Mouse (Mus musculus) retina, embryonic 14.5 days (tissue): ENCODE measurements at regions not wholly inside any gene's neighbourhood (a gene's known extent, or its start where the extent isn't known, plus 50 kb on each side); places are given as distances from the start of the nearest gene placed in this dataset.

Experiments
- DNase-seq: peaks from one replicate; pipeline ENCODE4 v3.0.0-alpha.2; 2015; ENCODE audit warnings: low spot score

DNA sequence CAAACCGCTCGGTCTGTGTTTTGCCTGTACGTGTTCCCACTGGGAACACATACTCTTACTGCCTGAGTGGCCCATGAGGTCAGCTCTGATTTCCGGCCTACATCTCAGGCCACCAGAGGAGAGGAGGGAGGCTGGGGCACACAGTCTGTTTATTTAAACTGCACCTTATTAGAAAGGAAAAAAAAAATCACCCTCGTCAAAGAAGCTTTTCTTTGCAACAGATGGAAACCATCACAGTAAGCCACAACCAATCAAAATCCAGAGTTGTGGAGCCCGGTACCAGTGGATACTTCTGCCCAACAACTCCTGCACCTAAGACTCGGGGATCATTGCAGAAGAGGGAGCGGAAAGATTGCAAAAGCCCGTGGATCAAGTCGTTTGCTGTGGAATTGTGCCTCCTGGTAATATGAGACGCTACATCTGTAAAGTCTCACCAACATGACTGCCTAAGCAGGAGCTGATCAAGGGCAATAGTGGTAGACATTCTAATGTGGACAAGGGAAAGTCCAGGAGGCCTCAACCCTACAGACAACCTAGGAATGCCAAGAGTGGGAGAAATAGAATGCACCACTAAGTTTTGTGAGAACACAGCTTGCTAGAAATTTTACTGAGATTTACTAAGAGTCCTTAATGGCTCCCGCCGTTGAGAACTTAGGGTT is 60.5 kb downstream of the Uqcrfs1 start:
- DNase-seq: no peak

DNA sequence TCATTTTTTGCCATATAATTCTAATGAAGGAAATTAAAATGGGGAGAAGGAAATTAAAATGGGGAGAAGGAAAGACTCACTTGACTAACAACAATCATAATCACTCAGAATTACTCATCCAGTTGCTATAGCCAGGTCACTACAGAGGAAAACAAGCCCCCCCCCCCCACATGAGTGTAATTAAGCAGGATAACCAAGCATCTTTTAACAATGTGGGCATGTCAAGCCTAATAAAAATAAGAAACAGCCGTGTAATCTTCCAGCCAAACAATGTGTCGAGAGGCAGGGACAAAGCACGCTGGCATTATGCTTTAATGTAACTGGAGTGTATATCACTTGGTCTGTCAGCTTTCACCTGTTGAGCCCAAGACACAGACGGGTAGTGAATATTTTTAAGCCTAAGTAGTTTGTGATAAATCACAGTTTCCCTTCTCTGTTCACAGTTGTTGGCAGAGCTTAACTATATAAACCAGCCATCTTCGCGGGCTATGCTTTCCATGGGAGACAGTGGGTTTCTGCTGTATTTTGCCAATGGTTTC is 66.0 kb downstream of the Uqcrfs1 start:
- DNase-seq: peak; percentile 81

DNA sequence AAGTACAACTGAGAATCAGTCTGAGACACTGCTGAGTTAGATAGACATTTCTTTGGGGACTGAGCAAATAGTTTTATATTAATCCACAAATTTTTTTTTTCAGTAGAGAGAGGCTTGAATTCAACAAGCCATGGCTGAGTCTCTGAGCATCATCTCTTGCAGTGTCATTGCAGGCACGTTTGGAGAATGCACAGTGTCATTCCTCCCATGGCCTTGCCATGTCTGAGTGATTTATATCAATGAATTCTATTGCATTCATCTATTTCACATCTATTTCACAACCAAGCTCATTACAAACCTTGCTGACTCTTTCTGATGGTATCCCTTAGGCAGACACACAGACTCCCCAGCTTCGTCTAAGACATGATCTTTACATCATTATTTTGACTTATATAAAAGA is 66.6 kb downstream of the Uqcrfs1 start:
- no peak for DNase-seq

DNA sequence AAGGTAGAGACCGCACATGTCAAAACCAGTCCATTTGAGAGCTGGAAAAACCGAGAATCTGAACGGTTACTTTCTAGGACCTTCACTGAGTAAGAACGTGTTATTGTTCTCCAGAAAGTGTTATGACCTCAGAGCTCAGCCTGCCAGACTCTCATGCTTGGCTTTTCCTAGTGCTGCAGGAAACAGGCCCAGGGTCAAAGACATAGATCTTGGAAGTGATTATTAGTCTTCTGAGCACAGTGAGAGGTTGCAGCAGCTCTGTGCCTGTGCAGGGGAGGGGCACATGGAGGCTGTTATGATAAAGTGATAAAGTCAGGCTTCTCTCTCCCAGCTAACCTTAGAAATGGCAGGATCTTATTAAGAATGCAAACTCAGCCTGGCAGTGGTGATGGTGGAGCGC is 73.9 kb downstream of the Uqcrfs1 start:
- DNase-seq: no peak

DNA sequence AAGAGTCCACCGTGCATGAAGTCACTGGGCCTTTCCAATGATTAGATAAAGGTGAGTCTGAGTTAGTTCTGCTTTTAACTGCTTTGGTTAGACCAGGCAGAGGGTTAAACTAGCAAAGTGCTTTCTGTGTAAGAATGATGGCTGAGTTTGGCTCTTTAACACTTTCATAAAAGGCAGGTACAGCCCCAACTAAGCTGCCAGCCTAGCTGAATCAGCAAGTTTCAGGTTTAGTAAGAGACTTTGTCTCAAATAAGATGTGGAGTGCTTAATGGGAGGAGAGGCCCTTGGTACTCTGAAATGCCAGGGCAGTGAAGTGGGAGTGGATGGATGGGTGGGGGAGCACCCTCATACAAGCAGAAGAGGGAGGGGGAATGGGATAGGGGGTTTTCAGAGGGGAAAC is 78.1 kb downstream of the Uqcrfs1 start:
- DNase-seq: no peak

DNA sequence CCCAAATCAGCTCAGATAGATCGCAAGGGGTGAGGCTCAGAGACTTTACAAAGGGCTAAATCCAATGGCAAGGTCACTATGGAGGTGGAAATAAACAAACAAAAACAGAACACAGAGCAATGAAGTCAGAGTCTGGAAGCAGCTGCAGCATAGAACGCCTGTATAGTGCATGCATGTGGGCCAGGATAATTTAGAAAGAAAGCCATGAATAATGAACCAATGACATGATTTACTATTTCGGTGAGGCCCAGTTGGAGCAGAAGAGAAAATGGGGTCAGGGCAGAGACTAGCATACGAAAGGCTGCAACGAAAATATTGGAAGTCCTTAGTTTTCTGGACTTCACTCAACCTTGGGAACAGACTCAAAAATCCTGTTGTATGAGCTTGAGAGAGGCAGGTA is 79.7 kb downstream of the Uqcrfs1 start:
- no peak for DNase-seq

DNA sequence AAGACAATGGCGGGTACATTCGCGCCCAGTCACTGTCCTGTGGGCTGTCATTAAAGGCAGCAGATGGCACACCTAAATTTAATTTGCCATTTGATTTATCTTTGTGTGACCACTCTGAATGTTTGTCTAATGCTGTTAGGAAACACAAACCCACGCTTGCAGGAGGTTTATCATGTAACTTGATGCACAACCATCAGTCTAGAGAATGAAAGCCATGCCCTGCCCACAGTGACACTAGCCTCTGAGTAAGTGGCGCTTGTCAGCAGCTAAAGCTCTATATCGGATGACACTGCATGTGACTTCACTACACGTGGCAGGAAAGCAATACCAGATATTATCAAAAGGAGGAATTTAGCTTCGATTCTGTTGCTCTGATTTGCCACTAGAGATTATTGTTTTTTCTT is 89.9 kb downstream of the Uqcrfs1 start:
- no peak for DNase-seq

DNA sequence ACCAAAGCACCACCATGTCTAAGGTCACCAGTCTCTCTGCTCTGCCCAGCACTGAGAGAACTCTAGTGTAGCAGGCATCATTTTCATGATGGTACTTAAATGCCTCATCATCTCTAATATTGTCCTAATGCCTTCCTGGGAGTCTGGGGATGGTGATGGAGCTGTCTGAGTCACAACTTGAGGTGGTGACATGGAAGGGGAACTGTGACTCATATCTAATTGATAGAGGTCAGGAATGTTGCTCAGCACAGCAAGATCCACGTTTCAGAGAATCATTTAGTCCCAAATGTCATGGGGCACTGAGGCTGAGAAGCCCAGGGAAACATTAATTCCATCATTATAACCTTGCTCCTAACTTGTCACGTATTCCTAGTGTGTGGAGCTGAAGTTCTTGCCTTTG is 93.0 kb downstream of the Uqcrfs1 start:
- no peak for DNase-seq

DNA sequence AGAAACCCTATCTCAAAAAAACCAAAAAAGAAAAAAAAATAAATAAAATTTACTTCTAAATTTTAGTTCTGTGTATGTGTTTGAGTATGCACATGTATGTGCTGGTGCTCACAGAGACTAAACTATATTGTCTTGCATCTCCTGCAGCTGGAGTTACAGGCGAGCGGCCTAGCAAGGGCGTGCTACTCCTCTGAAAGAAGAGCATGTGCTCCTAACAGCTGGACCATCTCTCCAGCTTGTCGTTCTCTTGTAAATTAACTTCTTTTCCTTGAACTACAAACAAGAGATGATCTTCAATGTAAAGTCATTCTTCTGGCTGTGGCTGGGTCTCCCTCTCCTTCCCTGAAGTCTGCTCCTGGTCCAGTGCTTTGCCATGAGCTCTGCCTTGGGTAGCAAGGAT is 96.3 kb downstream of the Uqcrfs1 start:
- no peak for DNase-seq
